Mouse (Mus musculus) left cerebral cortex, adult 2 months (tissue): ENCODE results near the gene Gnpat. TPM values are rescaled to one million over a fixed set of nuclear protein-coding genes. Genes with fewer than 3 reads are reported as not detected.

ENCODE experiments used
- DNase-seq, 2 experiments: peaks; one replicate each; pipeline ENCODE4 v3.0.0; 2021 to 2022; ENCODE audit warnings: low spot score in 2 of 2, mixed read lengths in 1 of 2; ENCODE audit errors: extremely low spot score in 1 of 2
- H3K27ac ChIP-seq: fragments of 200-600 bp; 2 replicates; pipeline ENCODE4 v1.8.1; 2022
- H3K4me3 ChIP-seq: fragments of 200-600 bp; 2 replicates; pipeline ENCODE4 v1.8.1; 2022
- CTCF ChIP-seq: fragments of 200-600 bp; IDR thresholded peaks from 2 replicates; pipeline ENCODE4 v1.8.1; 2022; ENCODE audit warnings: antibody characterized with exemption, mild to moderate bottlenecking, moderate library complexity
- intact Hi-C: fragments of 180-260 bp; cut with DNase I; formaldehyde crosslinking; loops from one replicate; pipeline ENCODE4 v1.15.1; 2025
- total RNA-seq, 2 experiments: library from RNA; stranded (reverse); gene quantifications; 2 replicates each; pipeline ENCODE4 v1.2.3; 2021

The Gnpat gene
- total RNA-seq, 2 experiments from 2014 or later, result 54.7 to 65.8 TPM

GRCm38 (mm10) chr8:124930086-124930485 is 67.3 kb downstream of the Gnpat start:
- no peak for TF ChIP-seq CTCF
- intact Hi-C loops, result no loop called here
- H3K27ac ChIP-seq, result no peak overlapping the region
- no peak for DNase-seq
- no peak overlapping the region for H3K4me3 ChIP-seq

- H3K27ac ChIP-seq, result no peak overlapping the region
- TF ChIP-seq CTCF, result peak; percentile 15
- no peak for DNase-seq
- intact Hi-C loops, result no loop called here
- no peak overlapping the region for H3K4me3 ChIP-seq
Observed at GRCm38 (mm10) chr8:124930649-124931048, 67.8 kb downstream of the Gnpat start.

GRCm38 (mm10) chr8:124932435-124932834 is 69.6 kb downstream of the Gnpat start:
- no peak for TF ChIP-seq CTCF

GRCm38 (mm10) chr8:124935116-124935515 is 72.3 kb downstream of the Gnpat start:
- no peak for DNase-seq
- Histone ChIP-seq H3K27ac (no peak overlapping the region), H3K4me3 (no peak overlapping the region)
- intact Hi-C loops, result no loop called here
- TF ChIP-seq CTCF, result no peak

More at GRCm38 (mm10) chr8:124932435-124932834, 69.6 kb downstream of the Gnpat start:
- DNase-seq, result no peak
- no peak overlapping the region for H3K27ac ChIP-seq
- intact Hi-C loops, result no loop called here
- H3K4me3 ChIP-seq, result no peak overlapping the region

- no peak for DNase-seq
- no peak overlapping the region for H3K4me3 ChIP-seq
- TF ChIP-seq CTCF, result no peak
- H3K27ac ChIP-seq, result no peak overlapping the region
- intact Hi-C loops, result no loop called here
Observed at GRCm38 (mm10) chr8:124936699-124937098, 73.9 kb downstream of the Gnpat start.

GRCm38 (mm10) chr8:124937293-124937692 is 74.5 kb downstream of the Gnpat start:
- no peak overlapping the region for H3K27ac ChIP-seq
- TF ChIP-seq CTCF, result no peak
- no peak for DNase-seq
- no peak overlapping the region for H3K4me3 ChIP-seq
- intact Hi-C loops, result no loop called here

Other genes with a start within 250 kb of the Gnpat start
- 10 to 100 TPM; 56.2 to 59.4 TPM for gene 2310022B05Rik, start 199.7 kb upstream of the Gnpat start, total RNA-seq
- 10 to 100 TPM; 41.4 to 42.6 TPM for gene Ttc13, start 141.1 kb upstream of the Gnpat start, total RNA-seq
- gene Arv1, start 140.9 kb upstream of the Gnpat start, total RNA-seq, result 10 to 100 TPM; 13.0 to 13.9 TPM
- under 1 TPM; 0.77 to 0.87 TPM for gene Fam89a, start 111.2 kb upstream of the Gnpat start, total RNA-seq
- gene Trim67, start 69.9 kb upstream of the Gnpat start, total RNA-seq, result 1 to 10 TPM; 2.0 to 2.2 TPM
- 10 to 100 TPM; 19.0 to 20.3 TPM for gene 2810004N23Rik, start 87 bp downstream of the Gnpat start, total RNA-seq
- gene Exoc8, start 34.7 kb downstream of the Gnpat start, total RNA-seq, result 10 to 100 TPM; 35.1 to 36.5 TPM
- gene Sprtn, start 34.9 kb downstream of the Gnpat start, total RNA-seq, result 10 to 100 TPM; 13.8 to 15.5 TPM
- 10 to 100 TPM; 66.7 to 68.4 TPM for gene Egln1, start 86.3 kb downstream of the Gnpat start, total RNA-seq
- gene Tsnax, start 150.0 kb downstream of the Gnpat start, total RNA-seq, result 100 to 1,000 TPM; 187 to 200 TPM
- 1 to 10 TPM; 2.5 to 2.7 TPM for gene Disc1, start 191.2 kb downstream of the Gnpat start, total RNA-seq